Mouse (Mus musculus): ENCODE results near the gene Heg1. TPM values are rescaled to one million over a fixed set of nuclear protein-coding genes. Genes with fewer than 3 reads are reported as not detected.

Gene Heg1
- polyA plus RNA-seq, 1 experiment from 2014 or later: 33.5 TPM

- no peaks in the 10 kb centered on the region for H3K36me3 ChIP-seq (ENCODE audit: insufficient read depth, low read length)
- TF ChIP-seq CTCF (IDR thresholded peaks at IDR 0.05) (no peak), EP300 (IDR thresholded peaks at IDR 0.05) (no peak)
- H3K4me1 ChIP-seq (ENCODE audit: insufficient read depth, low read depth, low read length): peaks cover 12% of the 10 kb centered on the region
- 43% methylated on average over 9 of the region's 9 CpGs for WGBS
- 0 out of 2 replicates have a peak overlapping the region, but pooled peaks have one; percentile 6 for H3K9ac ChIP-seq (replicated peaks; ENCODE audit: low read depth)
- DNase-seq (ENCODE audit: low spot score) (no peak), ATAC-seq (no peak)
- H3K9me3 ChIP-seq (ENCODE audit: low read length): no peaks in the 10 kb centered on the region
- H3K27me3 ChIP-seq (replicated peaks; ENCODE audit: insufficient read depth, low read length): no peaks in the 10 kb centered on the region
- H3K4me2 ChIP-seq (replicated peaks; ENCODE audit: low read depth, low read length): no peak overlapping the region; the same call in 1 of the 2 replicates
- peak overlapping the region; percentile 47 for H3K27ac ChIP-seq (ENCODE audit: low read length)
- H3K4me3 ChIP-seq (ENCODE audit: low read depth, low read length): no peak overlapping the region
These were observed 13.6 kb downstream of the Heg1 start for GRCm38 (mm10) chr16:33697576-33698276.

GRCm38 (mm10) chr16:33698277-33698790, 14.2 kb downstream of the Heg1 start:
- TF ChIP-seq CTCF (IDR thresholded peaks at IDR 0.05): no peak
- 0 out of 2 replicates have a peak, but pooled peaks have one; percentile 9 for TF ChIP-seq EP300 (IDR thresholded peaks at IDR 0.05)
- Histone ChIP-seq H3K4me3 (ENCODE audit: low read depth, low read length) (no peak overlapping the region), H3K9me3 (ENCODE audit: low read length) (no peaks in the 10 kb centered on the region), H3K36me3 (ENCODE audit: insufficient read depth, low read length) (no peaks in the 10 kb centered on the region), H3K4me1 (ENCODE audit: insufficient read depth, low read depth, low read length) (peaks cover 12% of the 10 kb centered on the region), H3K4me2 (replicated peaks; ENCODE audit: low read depth, low read length) (no peak overlapping the region; the same call in 1 of the 2 replicates), H3K27me3 (replicated peaks; ENCODE audit: insufficient read depth, low read length) (no peaks in the 10 kb centered on the region), H3K27ac (ENCODE audit: low read length) (peak overlapping the region; percentile 47), H3K9ac (replicated peaks; ENCODE audit: low read depth) (no peak overlapping the region)
- ATAC-seq (peak; percentile 42; the same call in 1 of the 2 replicates), DNase-seq (ENCODE audit: low spot score) (peak; percentile 42)
- 28% methylated on average over 12 of the region's 12 CpGs for WGBS

- Histone ChIP-seq H3K4me1 (ENCODE audit: insufficient read depth, low read depth, low read length) (peaks cover 12% of the 10 kb centered on the region), H3K27ac (ENCODE audit: low read length) (no peak overlapping the region), H3K9me3 (ENCODE audit: low read length) (no peaks in the 10 kb centered on the region), H3K36me3 (ENCODE audit: insufficient read depth, low read length) (no peaks in the 10 kb centered on the region), H3K9ac (replicated peaks; ENCODE audit: low read depth) (no peak overlapping the region), H3K27me3 (replicated peaks; ENCODE audit: insufficient read depth, low read length) (no peaks in the 10 kb centered on the region), H3K4me3 (ENCODE audit: low read depth, low read length) (no peak overlapping the region), H3K4me2 (replicated peaks; ENCODE audit: low read depth, low read length) (no peak overlapping the region)
- no peak for TF ChIP-seq EP300 (IDR thresholded peaks at IDR 0.05)
- no peak for TF ChIP-seq CTCF (IDR thresholded peaks at IDR 0.05)
- ATAC-seq (no peak), DNase-seq (ENCODE audit: low spot score) (no peak)
- 69% methylated on average over 5 of the region's 5 CpGs for WGBS
These were observed 16.4 kb downstream of the Heg1 start for GRCm38 (mm10) chr16:33700584-33700983.

GRCm38 (mm10) chr16:33701872-33702271, 17.7 kb downstream of the Heg1 start:
- Histone ChIP-seq H3K36me3 (ENCODE audit: insufficient read depth, low read length) (no peaks in the 10 kb centered on the region), H3K4me3 (ENCODE audit: low read depth, low read length) (no peak overlapping the region), H3K4me1 (ENCODE audit: insufficient read depth, low read depth, low read length) (peaks cover 6% of the 10 kb centered on the region), H3K27me3 (replicated peaks; ENCODE audit: insufficient read depth, low read length) (no peaks in the 10 kb centered on the region), H3K4me2 (replicated peaks; ENCODE audit: low read depth, low read length) (no peak overlapping the region), H3K9me3 (ENCODE audit: low read length) (no peaks in the 10 kb centered on the region), H3K27ac (ENCODE audit: low read length) (no peak overlapping the region), H3K9ac (replicated peaks; ENCODE audit: low read depth) (no peak overlapping the region)
- TF ChIP-seq EP300 (IDR thresholded peaks at IDR 0.05) (no peak), CTCF (IDR thresholded peaks at IDR 0.05) (no peak)
- DNase-seq (ENCODE audit: low spot score) (no peak), ATAC-seq (no peak)
- WGBS: 88% methylated on average over 4 of the region's 4 CpGs

- Histone ChIP-seq H3K27ac (ENCODE audit: low read length) (no peak overlapping the region), H3K4me1 (ENCODE audit: insufficient read depth, low read depth, low read length) (no peaks in the 10 kb centered on the region), H3K4me2 (replicated peaks; ENCODE audit: low read depth, low read length) (no peak overlapping the region), H3K27me3 (replicated peaks; ENCODE audit: insufficient read depth, low read length) (no peaks in the 10 kb centered on the region), H3K4me3 (ENCODE audit: low read depth, low read length) (no peak overlapping the region), H3K9ac (replicated peaks; ENCODE audit: low read depth) (no peak overlapping the region), H3K9me3 (ENCODE audit: low read length) (no peaks in the 10 kb centered on the region), H3K36me3 (ENCODE audit: insufficient read depth, low read length) (no peaks in the 10 kb centered on the region)
- DNase-seq (ENCODE audit: low spot score): no peak
- ATAC-seq: no peak
- WGBS: 84% methylated on average over 9 of the region's 9 CpGs
- TF ChIP-seq EP300 (IDR thresholded peaks at IDR 0.05) (no peak), CTCF (IDR thresholded peaks at IDR 0.05) (no peak)
These were observed 20.1 kb downstream of the Heg1 start for GRCm38 (mm10) chr16:33704289-33704688.

- H3K27ac ChIP-seq (ENCODE audit: low read length): no peak overlapping the region
- H3K9me3 ChIP-seq (ENCODE audit: low read length): no peaks in the 10 kb centered on the region
- no peaks in the 10 kb centered on the region for H3K4me1 ChIP-seq (ENCODE audit: insufficient read depth, low read depth, low read length)
- no peak overlapping the region for H3K9ac ChIP-seq (replicated peaks; ENCODE audit: low read depth)
- H3K36me3 ChIP-seq (ENCODE audit: insufficient read depth, low read length): no peaks in the 10 kb centered on the region
- no peaks in the 10 kb centered on the region for H3K27me3 ChIP-seq (replicated peaks; ENCODE audit: insufficient read depth, low read length)
- no peak for TF ChIP-seq CTCF (IDR thresholded peaks at IDR 0.05)
- no peak for TF ChIP-seq EP300 (IDR thresholded peaks at IDR 0.05)
- DNase-seq (ENCODE audit: low spot score): no peak
- no peak for ATAC-seq
- no peak overlapping the region for H3K4me3 ChIP-seq (ENCODE audit: low read depth, low read length)
- no peak overlapping the region for H3K4me2 ChIP-seq (replicated peaks; ENCODE audit: low read depth, low read length)
- 27% methylated on average over 6 of the region's 6 CpGs for WGBS
These were observed 21.1 kb downstream of the Heg1 start for GRCm38 (mm10) chr16:33705258-33705657.
